Mouse (Mus musculus) MEL (cell line): ENCODE results near the gene Gpatch1. TPM values are rescaled to one million over a fixed set of nuclear protein-coding genes. Genes with fewer than 3 reads are reported as not detected.
A peak's percentile ranks its signal among the peaks of the same experiment; 100 is the strongest.

ENCODE experiments used
- DNase-seq: peaks from one replicate; pipeline ENCODE4 v3.0.0; 2011; ENCODE audit warnings: low read depth, low spot score
- H3K27ac ChIP-seq: 2 replicates; pipeline ENCODE4 v1.5.1; 2012; ENCODE audit warnings: low read depth, mild to moderate bottlenecking, control low read depth, low read length, moderate library complexity; ENCODE audit not compliant: control insufficient read depth
- H3K27me3 ChIP-seq, 2 experiments: fragments of 150-350 bp in 1 of 2; sonication (generic) in 1 of 2; 2 replicates each; pipeline ENCODE4 v1.6.1; 2012; ENCODE audit warnings: low read length in 2 of 2, mild to moderate bottlenecking in 2 of 2, improper control_type of control experiment in 1 of 2, moderate library complexity in 1 of 2; ENCODE audit not compliant: insufficient read depth in 2 of 2, control insufficient read depth in 1 of 2
- H3K36me3 ChIP-seq, 2 experiments: 2 replicates each; pipeline ENCODE4 v1.6.1; 2012 to 2014; ENCODE audit warnings: low read length in 2 of 2, improper control_type of control experiment in 1 of 2, inconsistent platforms in 1 of 2, mild to moderate bottlenecking in 1 of 2; ENCODE audit not compliant: insufficient read depth in 2 of 2, control insufficient read depth in 1 of 2
- H3K4me1 ChIP-seq, 2 experiments: fragments of 150-350 bp in 1 of 2; sonication (generic) in 1 of 2; 2 replicates each; pipeline ENCODE4 v1.6.1; 2012; ENCODE audit warnings: low read length in 2 of 2, improper control_type of control experiment in 1 of 2, mild to moderate bottlenecking in 1 of 2; ENCODE audit not compliant: insufficient read depth in 2 of 2, control insufficient read depth in 1 of 2
- H3K4me3 ChIP-seq, 2 experiments: fragments of 150-350 bp in 1 of 2; sonication (generic) in 1 of 2; 2 replicates each; pipeline ENCODE4 v1.5.1; 2012; ENCODE audit warnings: low read depth in 2 of 2, low read length in 2 of 2, mild to moderate bottlenecking in 2 of 2, moderate library complexity in 2 of 2, control low read depth in 1 of 2, improper control_type of control experiment in 1 of 2; ENCODE audit not compliant: control insufficient read depth in 1 of 2, insufficient read depth in 1 of 2
- H3K79me2 ChIP-seq: 2 replicates; pipeline ENCODE4 v1.6.1; 2012; ENCODE audit warnings: mild to moderate bottlenecking, low read length, moderate library complexity; ENCODE audit not compliant: control insufficient read depth, poor library complexity, insufficient read depth
- H3K9ac ChIP-seq: 2 replicates; pipeline ENCODE4 v1.6.1; 2012; ENCODE audit warnings: low read depth, mild to moderate bottlenecking, control low read depth, low read length, moderate library complexity; ENCODE audit not compliant: control insufficient read depth, poor library complexity, severe bottlenecking
- H3K9me3 ChIP-seq: fragments of 150-350 bp; sonication (generic); replicated peaks from 2 replicates; pipeline ENCODE4 v1.6.1; 2012; ENCODE audit warnings: mild to moderate bottlenecking, low read length, improper control_type of control experiment, moderate library complexity; ENCODE audit not compliant: insufficient read depth
- E2F4 ChIP-seq: IDR thresholded peaks from 2 replicates; pipeline ENCODE4 v1.6.1; 2011; ENCODE audit warnings: low read depth, low read length, improper control_type of control experiment, borderline replicate concordance
- EP300 ChIP-seq, 2 experiments: IDR thresholded peaks; 2 replicates each; pipeline ENCODE4 v1.6.1; 2011; ENCODE audit warnings: improper control_type of control experiment in 2 of 2, low read length in 2 of 2, low read depth in 1 of 2, mild to moderate bottlenecking in 1 of 2
- GABPA ChIP-seq: IDR thresholded peaks from 2 replicates; pipeline ENCODE4 v1.6.1; 2012; ENCODE audit warnings: low read depth, mild to moderate bottlenecking, inconsistent platforms, low read length, improper control_type of control experiment, moderate library complexity
- GATA1 ChIP-seq: IDR thresholded peaks from 2 replicates; pipeline ENCODE4 v1.6.1; 2011; ENCODE audit warnings: low read depth, low read length, improper control_type of control experiment
- HCFC1 ChIP-seq: IDR thresholded peaks from 2 replicates; pipeline ENCODE4 v1.6.1; 2012; ENCODE audit warnings: low read depth, mild to moderate bottlenecking, inconsistent platforms, low read length, improper control_type of control experiment, moderate library complexity
- JUND ChIP-seq: IDR thresholded peaks from 2 replicates; pipeline ENCODE4 v1.6.1; 2011; ENCODE audit warnings: low read depth, mild to moderate bottlenecking, improper control_type of control experiment, low read length
- MAX ChIP-seq: IDR thresholded peaks from 2 replicates; pipeline ENCODE4 v1.6.1; 2011; ENCODE audit warnings: low read length, improper control_type of control experiment
- MAZ ChIP-seq: IDR thresholded peaks from 2 replicates; pipeline ENCODE4 v1.6.1; 2012; ENCODE audit warnings: low read depth, mild to moderate bottlenecking, inconsistent platforms, low read length, improper control_type of control experiment
- MXI1 ChIP-seq: IDR thresholded peaks from 2 replicates; pipeline ENCODE4 v1.6.1; 2011; ENCODE audit warnings: mild to moderate bottlenecking, low read depth, low read length, improper control_type of control experiment
- MYB ChIP-seq: IDR thresholded peaks from 2 replicates; pipeline ENCODE4 v1.6.1; 2011; ENCODE audit warnings: mild to moderate bottlenecking, low read depth, low read length, improper control_type of control experiment
- NELFE ChIP-seq: IDR thresholded peaks from 2 replicates; pipeline ENCODE4 v1.6.1; 2011; ENCODE audit warnings: low read depth, low read length, improper control_type of control experiment
- POLR2A ChIP-seq, 2 experiments: IDR thresholded peaks; 2 replicates each; pipeline ENCODE4 v1.6.1; 2011 to 2012; ENCODE audit warnings: low read length in 2 of 2, mild to moderate bottlenecking in 2 of 2, control low read depth in 1 of 2, improper control_type of control experiment in 1 of 2, low read depth in 1 of 2, moderate library complexity in 1 of 2; ENCODE audit not compliant: control insufficient read depth in 1 of 2, insufficient read depth in 1 of 2, poor library complexity in 1 of 2
- RCOR1 ChIP-seq: IDR thresholded peaks from 2 replicates; pipeline ENCODE4 v1.6.1; 2012; ENCODE audit warnings: low read depth, mild to moderate bottlenecking, inconsistent platforms, low read length, improper control_type of control experiment
- SIN3A ChIP-seq: IDR thresholded peaks from 2 replicates; pipeline ENCODE4 v1.6.1; 2012; ENCODE audit warnings: low read length, improper control_type of control experiment, inconsistent platforms
- SMC3 ChIP-seq: IDR thresholded peaks from 2 replicates; pipeline ENCODE4 v1.6.1; 2011; ENCODE audit warnings: low read depth, low read length, improper control_type of control experiment
- TAL1 ChIP-seq: IDR thresholded peaks from 2 replicates; pipeline ENCODE4 v1.6.1; 2012; ENCODE audit warnings: mild to moderate bottlenecking, inconsistent platforms, low read length, moderate library complexity, mixed read lengths
- ZKSCAN1 ChIP-seq: IDR thresholded peaks from 2 replicates; pipeline ENCODE4 v1.6.1; 2012; ENCODE audit warnings: low read depth, mild to moderate bottlenecking, inconsistent platforms, low read length, improper control_type of control experiment, moderate library complexity
- ZMIZ1 ChIP-seq: IDR thresholded peaks from 2 replicates; pipeline ENCODE4 v1.6.1; 2012; ENCODE audit warnings: low read depth, mild to moderate bottlenecking, inconsistent platforms, low read length, improper control_type of control experiment, moderate library complexity
- ZNF384 ChIP-seq: IDR thresholded peaks from 2 replicates; pipeline ENCODE4 v1.6.1; 2012; ENCODE audit warnings: low read depth, mild to moderate bottlenecking, inconsistent platforms, low read length, improper control_type of control experiment
- polyA plus RNA-seq, 2 experiments: library from polyadenylated mRNA; stranded (reverse) in 1 of 2; unstranded in 1 of 2; fragments of >175 nt in 1 of 2; fragments of >200 nt in 1 of 2; gene quantifications; 2 replicates each; pipeline versions ENCODE4 v1.2.1 to v1.2.4; 2012; ENCODE audit warnings: low replicate concordance in 2 of 2, low read depth in 1 of 2; ENCODE audit not compliant: insufficient read length in 2 of 2, insufficient read depth in 1 of 2, missing spikeins in 1 of 2
- total RNA-seq: library from RNA; depleted of rRNA; stranded (reverse); fragments of 300-350 nt; gene quantifications from 2 replicates; pipeline ENCODE4 v1.2.3, GENCODE M21; 2012

The Gpatch1 gene
- total and polyA plus RNA-seq, 3 experiments = 8.5 to 13.4 TPM; not detected in 1

DNA sequence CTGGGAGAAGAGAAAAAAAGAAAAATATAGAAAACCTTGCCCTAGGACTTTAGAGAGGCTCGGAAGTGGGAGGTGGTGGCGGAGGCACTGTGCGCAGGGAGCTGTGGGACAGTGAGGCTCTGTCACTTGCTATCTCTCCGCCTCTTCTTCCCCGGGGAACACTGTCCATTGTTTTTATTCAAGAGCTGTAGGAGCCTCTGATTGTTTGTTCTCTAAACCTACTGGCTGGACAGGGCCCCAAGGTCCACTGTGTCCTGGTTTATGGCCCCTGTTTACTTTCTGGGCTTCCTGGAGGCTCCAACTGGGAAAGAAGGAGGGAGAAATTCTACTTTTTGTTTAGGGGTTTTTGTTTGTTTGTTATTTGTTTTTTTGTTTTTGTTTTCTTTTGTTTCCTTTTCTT, 22.0 kb upstream of the Gpatch1 start:
- no peaks in the 10 kb centered on the region for H3K36me3 ChIP-seq
- no peaks in the 10 kb centered on the region for H3K79me2 ChIP-seq
- no peak for TF ChIP-seq ZNF384
- no peak for TF ChIP-seq E2F4
- TF ChIP-seq EP300 (IDR thresholded peaks at IDR 0.05; ENCODE audit: low read depth in 1 of 2, low read length in 2 of 2) = no peak
- TF ChIP-seq ZMIZ1 = no peak
- no peak for TF ChIP-seq ZKSCAN1
- no peak for TF ChIP-seq JUND
- no peak overlapping the region for H3K27ac ChIP-seq
- no peaks in the 10 kb centered on the region for H3K4me1 ChIP-seq
- no peak overlapping the region for H3K4me3 ChIP-seq
- no peak overlapping the region for H3K9ac ChIP-seq
- H3K9me3 ChIP-seq = no peaks in the 10 kb centered on the region
- DNase-seq = no peak
- no peaks in the 10 kb centered on the region for H3K27me3 ChIP-seq

DNA sequence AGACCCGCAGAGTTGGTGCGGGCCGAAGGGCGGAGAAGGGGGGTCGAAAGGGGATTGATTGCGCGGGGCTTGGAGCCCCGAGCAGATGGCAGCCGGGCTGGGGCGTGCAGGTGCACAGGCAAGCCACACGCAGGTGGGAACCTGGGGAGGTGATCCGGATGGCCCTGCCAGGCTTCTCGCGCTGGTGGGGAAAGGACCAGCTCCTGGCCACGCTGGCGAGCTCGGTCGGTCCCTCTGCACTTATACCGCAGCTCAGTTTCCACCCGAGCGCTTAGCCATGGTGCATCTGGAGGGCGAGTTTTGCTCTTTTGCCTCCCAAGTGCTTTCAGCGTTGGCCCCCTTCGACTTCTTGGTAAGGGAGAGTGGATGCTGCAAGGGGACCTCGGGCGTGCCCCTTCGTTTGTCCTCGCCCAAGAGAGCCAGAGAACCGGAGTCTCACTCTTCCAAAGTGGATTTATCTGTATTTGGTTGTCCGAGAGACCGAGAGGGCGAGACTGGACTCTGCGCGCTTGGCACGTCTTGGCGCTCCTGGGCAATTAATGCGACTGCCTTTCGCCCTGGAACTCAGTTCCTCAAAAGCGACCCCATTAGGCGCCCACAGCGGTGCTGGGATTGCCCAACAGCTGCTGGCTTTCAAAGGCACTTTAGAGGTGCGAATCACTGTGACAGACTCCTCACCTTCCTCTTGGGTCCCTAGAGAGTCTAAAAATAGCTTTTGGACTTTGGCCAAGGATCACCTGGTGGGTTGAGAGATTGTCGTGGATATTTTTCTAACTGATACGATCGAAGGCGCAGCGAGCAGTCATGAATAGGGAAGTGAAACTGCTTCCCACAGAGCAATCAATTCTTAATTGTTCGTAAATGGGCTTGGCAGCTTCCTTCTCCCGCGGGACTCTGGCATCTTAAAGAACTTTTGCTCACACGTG, 16.6 kb upstream of the Gpatch1 start:
- Histone ChIP-seq H3K4me1 (peaks cover 3 to 11% of the 10 kb centered on the region in 2 experiments; a peak in 2 of 4 replicates), H3K27ac (no peak overlapping the region), H3K9me3 (no peaks in the 10 kb centered on the region), H3K36me3 (no peaks in the 10 kb centered on the region), H3K27me3 (no peaks in the 10 kb centered on the region), H3K9ac (peak overlapping the region; percentile 45), H3K79me2 (no peaks in the 10 kb centered on the region), H3K4me3 (peak overlapping the region; percentile 53 to 61)
- TF ChIP-seq MXI1 = no peak
- TF ChIP-seq SIN3A = 0 out of 2 replicates have a peak, but pooled peaks have one; percentile 28
- TF ChIP-seq POLR2A (IDR thresholded peaks at IDR 0.05; ENCODE audit: control insufficient read depth in 1 of 2, insufficient read depth in 1 of 2, low read depth in 1 of 2, low read length in 2 of 2, poor library complexity in 1 of 2) = no peak
- TF ChIP-seq TAL1 = no peak
- peak; percentile 50 for TF ChIP-seq GATA1
- peak in 1 of 2 experiments; percentile 18; a peak in 2 of 4 replicates for TF ChIP-seq EP300 (IDR thresholded peaks at IDR 0.05; ENCODE audit: low read depth in 1 of 2, low read length in 2 of 2)
- DNase-seq = peak; percentile 59

DNA sequence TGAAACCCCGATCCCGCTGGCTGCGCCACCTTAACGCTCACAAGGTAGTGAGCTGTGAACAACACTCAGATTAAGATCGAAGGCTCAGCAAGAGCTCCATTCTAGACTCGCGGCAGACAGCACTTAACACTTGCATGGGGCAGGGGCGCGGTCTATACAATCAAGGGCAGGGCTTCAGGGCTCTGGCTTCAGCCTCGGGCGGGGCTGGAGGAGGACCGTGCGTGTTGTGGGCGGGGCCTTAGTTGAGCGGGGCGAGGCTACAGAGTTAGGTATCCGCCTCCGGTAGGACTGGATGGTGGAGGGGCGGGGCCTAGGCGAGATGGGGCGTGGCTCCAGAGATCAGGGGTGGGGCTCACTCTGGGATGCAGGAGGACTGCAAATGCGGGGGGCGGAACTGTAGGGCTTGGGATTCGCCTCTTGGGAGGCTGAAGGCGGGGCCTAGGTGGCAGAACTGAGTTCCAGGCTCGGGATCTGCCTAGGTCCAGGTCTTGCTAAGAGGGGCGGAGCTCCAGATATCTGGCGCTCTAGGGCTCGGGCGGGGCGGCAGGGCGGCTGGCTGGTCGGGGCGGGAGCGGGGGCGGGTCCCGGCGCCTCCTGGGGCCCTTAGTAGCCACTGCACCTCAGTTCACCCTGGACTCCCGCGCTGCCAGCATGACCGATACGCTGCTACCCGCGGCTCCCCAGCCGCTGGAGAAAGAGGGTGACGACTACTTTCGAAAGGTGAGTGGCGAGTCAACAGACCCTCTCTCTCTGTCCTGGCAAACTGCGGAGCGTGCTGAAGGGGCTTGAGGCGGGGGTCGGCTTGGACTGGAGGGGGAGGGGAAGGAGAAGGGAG, 15.7 kb upstream of the Gpatch1 start, which contains the start of gene Rhpn2:
Rhpn2 (plus strand) TSS at position 479 of the 835 bp plus-strand sequence.
- peaks cover 3 to 11% of the 10 kb centered on the region in 2 experiments; a peak in 2 of 4 replicates for H3K4me1 ChIP-seq
- H3K79me2 ChIP-seq = no peaks in the 10 kb centered on the region
- H3K9ac ChIP-seq = peak within 1 kb of the TSS; percentile 45
- no peak for TF ChIP-seq RCOR1
- peak; percentile 30; the same call in 1 of the 2 replicates for TF ChIP-seq MAX
- TF ChIP-seq NELFE = no peak
- TF ChIP-seq HCFC1 = peak; percentile 26; the same call in 1 of the 2 replicates
- TF ChIP-seq SMC3 = peak; percentile 12; the same call in 1 of the 2 replicates
- TF ChIP-seq ZMIZ1 = no peak
- TF ChIP-seq MYB = no peak
- peak; percentile 73 for TF ChIP-seq MAZ
- no peak for TF ChIP-seq GABPA
- peak; percentile 99 for DNase-seq
- no peaks in the 10 kb centered on the region for H3K36me3 ChIP-seq
- no peaks in the 10 kb centered on the region for H3K27me3 ChIP-seq
- no peaks in the 10 kb centered on the region for H3K9me3 ChIP-seq
- peak within 1 kb of the TSS; percentile 61 to 87 for H3K4me3 ChIP-seq
- H3K27ac ChIP-seq = no peak within 1 kb of the TSS
